Mouse (Mus musculus) G1E (cell line): ENCODE data around the gene Utp3. TPM values are rescaled to one million over a fixed set of nuclear protein-coding genes. Genes with fewer than 3 reads are reported as not detected.
"Not testable (repeated sequence)": the region's sequence is repeated elsewhere in the genome, so short reads cannot be mapped to it uniquely, and the experiment has no call there.

Experiments
- ATAC-seq: 2 replicates; pipeline ENCODE4 v1.8.0; 2016; ENCODE audit warnings: mild to moderate bottlenecking; ENCODE audit not compliant: insufficient number of reproducible peaks, poor library complexity, low FRiP score, severe bottlenecking; ENCODE audit errors: extremely low read depth
- DNase-seq: peaks from one replicate; pipeline ENCODE4 v3.0.0; 2012; ENCODE audit warnings: low spot score
- H3K27me3 ChIP-seq: 2 replicates; pipeline ENCODE4 v1.6.1; 2012; ENCODE audit warnings: mild to moderate bottlenecking, low read length, inconsistent platforms; ENCODE audit not compliant: insufficient read depth
- H3K36me3 ChIP-seq: replicated peaks from 2 replicates; pipeline ENCODE3; 2012; ENCODE audit warnings: mild to moderate bottlenecking, inconsistent platforms
- H3K4me1 ChIP-seq: 2 replicates; pipeline ENCODE4 v1.6.1; 2012; ENCODE audit warnings: low read depth, low read length, inconsistent platforms, mixed read lengths; ENCODE audit not compliant: insufficient read depth
- H3K4me3 ChIP-seq: 2 replicates; pipeline ENCODE4 v1.5.1; 2012; ENCODE audit warnings: low read depth, mild to moderate bottlenecking, inconsistent platforms, low read length, moderate library complexity, mixed read lengths
- H3K9me3 ChIP-seq: replicated peaks from 2 replicates; pipeline ENCODE4 v1.6.1; 2012; ENCODE audit warnings: inconsistent platforms
- CTCF ChIP-seq: IDR thresholded peaks from 2 replicates; pipeline ENCODE4 v1.5.1; 2012; ENCODE audit warnings: low read depth, low read length, inconsistent platforms, mixed read lengths
- GATA1 ChIP-seq: IDR thresholded peaks from 2 replicates; pipeline ENCODE4 v1.6.1; 2012; ENCODE audit warnings: borderline replicate concordance, low read length, inconsistent platforms, mixed read lengths
- GATA2 ChIP-seq: IDR thresholded peaks from 2 replicates; pipeline ENCODE4 v1.6.1; 2012; ENCODE audit warnings: low read depth, low read length, inconsistent platforms, borderline replicate concordance
- POLR2AphosphoS5 ChIP-seq: IDR thresholded peaks from 2 replicates; pipeline ENCODE4 v1.6.1; 2012; ENCODE audit warnings: low read depth, low read length, inconsistent platforms; ENCODE audit not compliant: insufficient replicate concordance
- TAL1 ChIP-seq: conservative IDR thresholded peaks from 2 replicates; pipeline ENCODE4 v1.6.1; 2012; ENCODE audit warnings: low read depth, low read length, inconsistent platforms, mixed read lengths
- polyA plus RNA-seq: library from polyadenylated mRNA; stranded (reverse); fragments of >175 nt; gene quantifications from 2 replicates; pipeline ENCODE4 v1.2.3, GENCODE M21; 2012
- total RNA-seq, 2 experiments: library from RNA; stranded (forward) in 1 of 2; stranded (reverse) in 1 of 2; fragments of 200-1000 nt in 1 of 2; fragments of >200 nt in 1 of 2; fragmentation: Nextera tagmentation in 1 of 2; gene quantifications; 2 replicates each; pipeline ENCODE4 v1.2.3; 2014 to 2017

Gene Utp3
- total and polyA plus RNA-seq, 3 experiments, result 69.7 to 79.6 (median 77.0) TPM

- H3K27me3 ChIP-seq, result peaks cover 5% of the 10 kb centered on the region; the same call in 1 of the 2 replicates
- no peak for ATAC-seq
- no peaks in the 10 kb centered on the region for H3K9me3 ChIP-seq
- no peaks in the 10 kb centered on the region for H3K4me1 ChIP-seq
- H3K36me3 ChIP-seq, result no peaks in the 10 kb centered on the region
- H3K4me3 ChIP-seq, result no peak overlapping the region
- TF ChIP-seq TAL1 (no peak), GATA1 (no peak), GATA2 (no peak), CTCF (no peak), POLR2AphosphoS5 (no peak)
- no peak for DNase-seq
Observed at GRCm38 (mm10) chr5:88534697-88535096, 19.6 kb upstream of the Utp3 start.

GRCm38 (mm10) chr5:88540845-88541244, 13.4 kb upstream of the Utp3 start:
- Histone ChIP-seq H3K4me3 (no peak overlapping the region), H3K36me3 (no peaks in the 10 kb centered on the region), H3K4me1 (no peaks in the 10 kb centered on the region), H3K9me3 (no peaks in the 10 kb centered on the region), H3K27me3 (no peaks in the 10 kb centered on the region)
- ATAC-seq (no peak), DNase-seq (no peak)
- no peak for TF ChIP-seq CTCF
- no peak for TF ChIP-seq TAL1
- TF ChIP-seq GATA1, result no peak
- no peak for TF ChIP-seq GATA2

GRCm38 (mm10) chr5:88542651-88543282, 11.5 kb upstream of the Utp3 start:
- Histone ChIP-seq H3K9me3 (no peaks in the 10 kb centered on the region), H3K36me3 (no peaks in the 10 kb centered on the region), H3K4me1 (no peaks in the 10 kb centered on the region), H3K4me3 (no peak overlapping the region), H3K27me3 (no peaks in the 10 kb centered on the region)
- DNase-seq (no peak), ATAC-seq (0 out of 2 replicates have a peak, but pooled peaks have one; percentile 8)
- TF ChIP-seq CTCF (peak; percentile 16; the same call in 1 of the 2 replicates), TAL1 (no peak)

GRCm38 (mm10) chr5:88544411-88544810, 9.9 kb upstream of the Utp3 start:
- not testable (repeated sequence) for H3K9me3 ChIP-seq, H3K4me3 ChIP-seq, DNase-seq, ATAC-seq, H3K4me1 ChIP-seq, H3K36me3 ChIP-seq, H3K27me3 ChIP-seq

- ATAC-seq (no peak), DNase-seq (no peak)
- no peaks in the 10 kb centered on the region for H3K27me3 ChIP-seq
- TF ChIP-seq GATA1 (no peak), CTCF (no peak), GATA2 (no peak)
- H3K9me3 ChIP-seq, result no peaks in the 10 kb centered on the region
- no peaks in the 10 kb centered on the region for H3K36me3 ChIP-seq
- no peak overlapping the region for H3K4me3 ChIP-seq
- H3K4me1 ChIP-seq, result no peaks in the 10 kb centered on the region
Observed at GRCm38 (mm10) chr5:88545536-88545935, 8.7 kb upstream of the Utp3 start.

GRCm38 (mm10) chr5:88553271-88554085, 784 bp upstream of the Utp3 start:
- peaks cover 15% of the 10 kb centered on the region for H3K4me1 ChIP-seq
- no peak for TF ChIP-seq GATA1
- no peak for TF ChIP-seq CTCF
- TF ChIP-seq TAL1, result no peak
- TF ChIP-seq GATA2, result no peak
- no peak for TF ChIP-seq POLR2AphosphoS5
- no peaks in the 10 kb centered on the region for H3K9me3 ChIP-seq
- H3K4me3 ChIP-seq, result peak overlapping the region; percentile 96
- no peaks in the 10 kb centered on the region for H3K27me3 ChIP-seq
- no peak for DNase-seq
- peaks cover 20% of the 10 kb centered on the region for H3K36me3 ChIP-seq
- ATAC-seq, result peak; percentile 62

GRCm38 (mm10) chr5:88558991-88559390, 4.7 kb downstream of the Utp3 start:
- Histone ChIP-seq H3K9me3 (no peaks in the 10 kb centered on the region), H3K4me1 (peaks cover 20% of the 10 kb centered on the region), H3K27me3 (no peaks in the 10 kb centered on the region), H3K4me3 (no peak overlapping the region), H3K36me3 (peaks cover 22% of the 10 kb centered on the region)
- no peak for ATAC-seq
- TF ChIP-seq TAL1, result no peak
- no peak for TF ChIP-seq CTCF
- no peak for TF ChIP-seq POLR2AphosphoS5
- DNase-seq, result no peak
